Mouse (Mus musculus) kidney, adult 8-10 months (tissue): ENCODE results near the gene Cldn14.
A peak's percentile ranks its signal among the peaks of the same experiment; 100 is the strongest.

Source experiments
- DNase-seq, 2 experiments: peaks; one replicate each; pipeline ENCODE4 v3.0.0; 2022

The Cldn14 gene

DNA sequence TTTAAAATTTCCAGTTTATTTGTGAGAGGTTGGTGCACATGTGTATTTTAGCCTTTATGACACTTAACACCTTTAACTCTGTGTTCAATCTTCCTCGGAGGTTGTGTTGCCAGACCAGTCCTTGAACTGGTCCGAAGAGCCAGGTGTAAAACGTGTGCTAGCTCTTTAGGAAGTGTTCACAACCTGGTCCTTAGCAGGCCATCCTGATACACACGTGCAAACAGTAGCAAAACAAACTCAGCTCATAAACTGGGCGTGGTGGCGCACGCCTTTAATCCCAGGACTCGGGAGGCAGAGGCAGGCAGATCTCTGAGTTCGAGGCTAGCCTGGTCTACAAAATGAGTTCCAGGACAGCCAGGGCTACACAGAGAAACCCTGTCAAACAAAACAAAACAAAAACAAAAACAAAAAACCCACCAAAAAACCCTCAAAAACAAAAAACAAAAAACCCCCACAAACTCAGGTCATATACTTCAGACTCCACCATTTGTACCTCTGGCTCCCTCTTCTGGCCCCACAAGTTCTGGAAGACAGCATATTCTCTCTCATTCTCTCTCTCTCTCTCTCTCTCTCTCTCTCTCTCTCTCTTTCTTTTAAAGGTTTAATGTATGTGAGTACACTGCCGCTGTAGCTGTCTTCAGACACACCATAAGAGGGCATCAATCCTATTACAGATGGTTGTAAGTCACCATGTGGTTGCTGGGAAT, 65.7 kb downstream of the Cldn14 start:
- no peak for DNase-seq

DNA sequence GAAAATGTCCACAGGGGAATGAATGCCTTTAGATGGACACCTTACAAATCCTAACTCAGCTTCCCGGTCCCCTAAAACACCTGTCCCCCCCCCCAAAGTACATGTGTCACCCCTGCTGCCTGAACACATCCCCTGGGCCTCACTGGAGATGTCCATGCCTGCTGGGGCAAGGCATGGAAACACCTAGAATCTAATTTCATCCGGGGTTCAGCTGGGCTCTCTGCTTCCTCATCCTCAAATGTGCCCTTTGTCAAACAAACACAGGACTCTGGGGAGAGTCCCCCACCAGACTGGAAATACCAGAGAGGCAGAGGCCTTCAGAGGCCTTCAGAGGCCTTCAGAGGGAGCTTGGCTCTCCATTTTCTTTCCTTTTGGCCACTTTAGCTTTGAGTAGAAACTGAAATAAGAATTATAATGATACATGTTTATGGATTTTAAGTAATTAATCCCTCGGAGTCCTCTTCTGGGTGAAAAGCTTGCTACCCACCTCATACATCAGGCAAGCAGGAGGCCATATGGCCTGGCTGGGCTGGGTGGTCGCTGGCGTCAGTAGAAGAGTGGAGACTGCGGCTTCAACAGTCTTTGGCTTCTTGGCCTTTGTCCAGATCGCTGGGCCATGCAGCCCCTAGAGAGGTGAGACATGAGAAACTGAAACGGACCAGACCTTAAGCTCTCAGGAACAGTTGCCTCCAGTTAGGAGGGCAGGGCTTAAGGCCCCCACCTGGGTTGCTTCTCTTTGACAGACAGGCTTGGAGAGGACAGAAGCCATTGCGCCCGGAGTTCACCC, 66.7 kb downstream of the Cldn14 start:
- no peak for DNase-seq

DNA sequence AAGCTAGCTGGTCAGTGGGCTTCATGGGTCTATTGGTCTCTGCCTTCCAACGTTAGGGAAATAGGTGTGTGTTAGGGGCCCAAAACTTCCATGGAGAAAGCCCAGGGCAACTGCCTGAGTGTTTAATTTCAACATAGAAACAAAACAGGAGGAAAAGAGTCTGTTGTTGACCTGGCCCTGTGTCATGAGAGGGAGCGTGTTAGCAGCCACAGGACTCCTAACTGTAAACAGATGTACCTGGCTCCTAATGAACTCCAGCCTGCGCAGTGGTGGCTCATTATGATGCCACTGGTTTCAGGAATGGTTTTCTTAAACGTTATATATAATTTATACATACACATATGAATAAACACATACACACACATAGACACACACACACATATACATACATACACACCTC, 68.7 kb downstream of the Cldn14 start:
- no peak for DNase-seq

DNA sequence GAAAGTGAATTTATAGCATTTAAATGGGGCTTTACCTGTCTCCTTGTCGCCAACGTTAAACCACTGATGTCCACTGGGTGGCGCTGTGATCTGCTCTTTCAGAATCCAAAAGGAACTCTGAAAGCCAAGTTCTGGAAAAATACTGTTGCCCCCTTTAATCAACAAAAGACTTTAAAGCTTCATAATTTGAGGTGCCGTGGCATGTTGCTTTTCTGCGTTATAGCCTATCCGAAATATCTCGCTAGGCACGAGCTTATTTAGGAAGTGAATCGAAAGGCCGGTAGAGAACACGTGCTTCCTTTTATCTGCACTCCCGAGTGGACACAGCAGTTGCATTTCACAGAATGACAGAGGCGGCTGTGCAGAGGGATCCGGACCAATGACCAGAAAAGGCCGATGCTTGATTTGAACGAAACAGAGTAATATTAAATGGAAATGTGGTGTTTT, 70.2 kb downstream of the Cldn14 start:
- peak in 1 of 2 experiments; percentile 74 for DNase-seq

DNA sequence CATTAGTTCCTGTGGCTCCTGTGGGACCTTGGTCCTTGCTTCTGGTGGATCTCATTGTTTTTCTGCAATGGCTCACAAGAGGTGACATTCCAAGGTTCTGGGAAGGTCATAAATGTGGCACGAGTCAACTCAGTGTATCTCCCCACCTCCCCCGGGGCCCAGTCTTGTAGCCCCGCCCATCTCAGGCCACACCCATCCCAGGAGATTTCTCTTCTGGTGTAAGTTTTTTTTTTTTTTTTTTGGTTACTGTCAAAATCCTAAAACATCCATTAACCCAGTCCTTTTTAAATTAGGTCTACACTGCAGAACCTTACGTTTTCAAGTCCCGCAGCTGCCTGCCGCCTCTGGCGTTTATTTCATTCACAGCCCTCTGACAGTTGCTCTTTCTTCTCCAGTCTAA, 73.6 kb downstream of the Cldn14 start:
- no peak for DNase-seq

DNA sequence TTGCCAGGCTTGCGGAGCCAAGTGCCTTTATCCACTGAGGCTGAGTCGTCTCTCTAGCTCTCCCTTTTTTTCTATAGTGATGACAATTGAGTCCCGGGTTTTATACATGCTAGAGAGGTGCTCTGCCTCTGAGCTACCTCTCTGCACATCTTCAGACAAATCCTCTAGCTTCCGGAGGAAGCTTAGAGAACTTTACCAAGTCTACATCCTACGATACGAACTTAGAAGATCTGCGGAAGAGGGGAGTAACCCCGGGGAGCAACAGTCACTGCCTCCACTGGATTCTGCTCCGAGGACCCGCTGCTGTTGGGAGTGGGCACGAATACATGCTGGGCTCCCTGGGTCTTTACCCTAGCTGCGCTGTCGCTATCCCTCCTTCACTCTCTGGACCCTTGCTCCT, 74.0 kb downstream of the Cldn14 start:
- no peak for DNase-seq

DNA sequence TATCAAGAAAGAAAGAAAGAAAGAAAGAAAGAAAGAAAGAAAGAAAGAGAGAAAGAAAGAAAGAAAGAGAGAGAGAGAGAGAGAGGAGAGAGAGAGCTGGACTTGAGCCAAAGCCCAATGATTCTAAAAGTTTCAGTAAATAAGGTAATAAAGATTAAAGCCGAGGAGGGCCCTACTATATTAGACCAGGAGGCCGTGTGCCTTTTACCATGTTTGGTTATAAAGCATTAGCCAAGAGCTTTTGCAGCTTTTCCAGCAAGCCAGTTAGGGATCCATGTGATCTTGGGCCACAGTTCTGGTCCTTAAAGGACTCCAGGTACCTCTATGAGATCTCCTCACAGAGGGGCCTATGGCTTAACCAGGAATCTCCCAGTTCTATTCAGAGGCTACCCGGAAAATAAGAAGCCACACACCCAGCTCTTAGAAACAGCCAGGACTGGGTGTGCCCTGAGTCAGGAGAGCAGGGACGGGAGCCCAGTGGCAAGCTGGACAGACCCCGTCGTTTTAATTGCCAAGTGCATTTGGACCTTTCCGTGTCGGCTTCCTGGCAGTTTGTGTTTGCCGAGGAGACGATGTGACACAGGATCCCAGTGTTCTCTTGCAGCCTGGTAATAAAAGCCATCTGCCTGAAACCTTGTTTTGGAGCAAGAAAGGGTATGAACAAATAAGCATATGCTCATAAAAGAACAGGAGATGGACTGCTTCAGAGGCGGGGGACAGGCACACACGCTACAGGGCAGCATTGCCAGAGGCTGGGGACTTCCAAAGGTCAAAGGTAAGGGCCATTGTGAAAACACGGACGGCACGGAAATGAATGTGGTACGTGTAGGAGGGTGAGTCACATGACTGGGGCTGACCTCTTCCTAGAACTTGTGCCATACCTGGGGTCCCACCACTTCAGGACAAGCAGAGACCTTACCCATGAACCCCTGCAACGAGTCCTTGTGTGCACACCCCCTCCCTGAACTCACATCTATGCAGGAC, 76.2 kb downstream of the Cldn14 start:
- DNase-seq: no peak

DNA sequence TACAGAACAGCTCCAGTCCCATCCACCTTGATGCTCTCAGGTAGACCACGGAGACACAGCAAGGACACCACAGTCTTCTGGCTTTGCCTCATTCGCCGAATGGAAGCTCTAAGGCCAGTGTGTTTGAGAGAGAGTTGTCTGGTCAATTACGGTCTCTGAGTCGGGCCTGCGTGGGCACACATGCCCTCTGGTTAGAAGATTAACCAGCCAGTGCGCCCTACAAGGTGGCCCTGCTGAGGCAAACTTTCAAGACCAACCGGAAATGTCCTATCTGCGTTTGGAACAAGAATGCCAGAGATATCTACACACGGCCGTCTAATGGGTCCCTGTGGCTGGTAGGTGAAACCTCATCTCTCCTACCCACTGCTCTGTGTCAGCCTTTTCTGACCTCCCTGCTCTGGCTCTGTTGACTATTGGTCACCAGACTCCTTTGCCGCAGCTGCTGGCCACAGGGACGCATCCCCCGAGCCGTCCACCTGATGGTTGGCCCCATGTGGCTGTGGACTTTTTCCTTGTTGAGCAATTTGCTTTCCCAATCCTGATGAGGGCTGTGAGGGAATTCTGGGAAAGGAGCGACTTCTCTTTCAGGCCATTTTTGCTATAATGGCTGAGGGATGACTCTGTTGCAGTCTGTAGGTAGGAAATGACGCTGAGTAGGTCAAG, 79.1 kb downstream of the Cldn14 start:
- DNase-seq: no peak

DNA sequence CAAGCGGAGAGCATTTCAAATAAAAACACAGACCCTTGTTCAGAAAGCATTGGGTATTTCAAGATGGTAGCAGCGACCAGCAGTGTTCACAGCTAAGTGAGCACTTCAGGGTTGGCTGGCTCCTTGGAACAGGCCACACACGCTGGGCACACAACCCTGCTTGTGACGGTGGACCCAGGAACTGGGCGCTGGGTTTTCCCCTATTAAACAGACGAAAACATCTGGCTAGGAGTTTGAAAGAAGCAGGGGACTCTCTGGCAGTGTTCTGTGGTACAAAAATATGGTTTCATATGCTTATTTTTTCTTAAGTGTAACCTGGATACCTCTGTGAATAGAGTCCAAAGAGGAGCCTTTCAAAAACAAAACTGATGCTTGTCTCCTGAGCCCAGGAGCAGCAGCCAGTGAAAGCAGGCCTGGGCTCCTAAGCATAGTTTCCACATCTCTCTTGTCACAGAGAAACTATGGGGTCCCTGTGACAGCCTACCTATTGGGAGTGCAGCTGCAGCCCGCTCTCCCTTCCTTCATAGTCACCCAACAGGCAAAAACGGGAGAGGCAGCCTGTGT, 82.9 kb downstream of the Cldn14 start:
- no peak for DNase-seq

DNA sequence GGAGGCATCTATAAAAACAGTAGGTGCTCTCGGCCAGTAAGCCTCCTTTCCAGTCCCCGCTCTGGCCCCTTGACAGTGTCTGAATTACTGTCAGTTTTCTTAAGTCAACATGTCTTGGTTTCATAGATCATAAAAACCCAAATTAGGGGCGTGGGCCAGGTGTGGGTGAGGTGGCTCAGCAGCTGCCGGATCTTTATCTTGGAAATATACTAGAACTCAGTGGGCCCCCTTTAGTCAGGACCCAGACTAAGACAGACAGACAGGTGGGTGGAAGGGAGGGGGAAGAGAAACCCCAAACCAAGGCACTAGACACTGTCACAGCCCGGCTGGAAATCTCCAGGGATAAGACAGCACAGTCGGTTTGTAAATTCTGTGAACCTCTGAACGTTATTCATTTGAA, 84.8 kb downstream of the Cldn14 start:
- DNase-seq: no peak

DNA sequence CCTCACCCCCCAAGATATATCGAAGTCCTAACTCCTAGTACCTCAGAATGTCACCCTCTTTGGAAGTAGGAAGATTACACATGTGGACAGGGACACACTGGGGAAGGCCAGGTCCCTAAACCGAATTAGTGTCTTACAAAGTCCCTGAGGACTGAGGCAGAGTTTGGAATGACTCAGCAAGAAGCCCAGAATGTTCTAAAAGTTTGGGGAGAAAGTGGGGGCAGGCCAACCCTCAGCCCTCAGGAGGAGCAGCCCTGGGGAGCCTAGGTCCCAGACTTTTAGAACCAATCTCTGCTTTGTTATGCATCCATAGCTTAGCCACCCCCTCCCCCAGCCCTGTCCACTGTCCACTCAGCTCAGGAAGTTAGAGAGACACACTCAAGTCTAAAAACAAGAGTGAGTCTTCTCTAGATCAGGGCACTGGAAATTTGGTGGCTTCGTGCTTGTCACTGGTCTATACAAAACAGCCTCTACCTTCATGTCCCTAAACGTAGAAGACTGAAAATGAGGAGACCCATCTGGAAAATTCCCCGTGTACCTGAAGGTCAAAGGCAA, 85.7 kb downstream of the Cldn14 start:
- no peak for DNase-seq

DNA sequence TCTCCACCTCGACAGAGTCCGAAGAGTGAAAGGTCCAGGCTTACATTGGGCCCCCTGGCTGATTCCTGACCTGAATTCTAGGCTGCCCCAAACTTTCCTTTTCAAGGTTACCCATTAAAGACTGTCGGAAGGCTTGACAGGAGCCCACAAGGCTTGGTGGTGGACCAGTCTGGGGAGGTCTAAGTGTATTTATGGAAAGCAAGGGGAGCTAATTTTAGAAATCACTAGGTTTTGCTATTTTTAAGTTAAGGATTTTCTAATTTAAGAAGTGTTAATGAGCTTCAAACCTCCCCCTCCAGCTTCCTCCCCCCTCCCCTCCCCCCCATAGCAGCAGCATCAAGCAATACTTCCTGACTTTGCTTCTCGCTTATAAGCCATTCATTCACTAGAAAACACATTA, 88.0 kb downstream of the Cldn14 start:
- no peak for DNase-seq

DNA sequence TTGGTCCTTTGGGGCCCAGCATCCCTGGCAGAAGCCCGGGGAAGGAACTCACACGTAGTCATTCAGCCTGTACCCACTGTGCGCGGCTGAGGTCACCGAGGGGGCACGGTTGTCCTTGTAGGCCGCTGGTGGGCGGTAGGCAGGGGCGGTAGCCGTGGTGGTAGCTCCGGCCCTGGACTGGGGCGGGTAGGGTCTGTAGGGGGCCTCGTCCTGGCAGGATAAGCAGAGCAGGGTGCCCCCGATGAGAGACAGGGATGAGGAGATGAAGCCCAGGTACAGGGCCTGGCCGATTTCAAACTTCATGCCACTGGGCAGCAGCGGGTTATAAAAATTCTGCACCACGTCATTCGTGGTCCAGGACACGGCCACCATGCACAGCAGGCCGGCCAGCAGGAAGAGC, 89.4 kb downstream of the Cldn14 start:
- DNase-seq: no peak

DNA sequence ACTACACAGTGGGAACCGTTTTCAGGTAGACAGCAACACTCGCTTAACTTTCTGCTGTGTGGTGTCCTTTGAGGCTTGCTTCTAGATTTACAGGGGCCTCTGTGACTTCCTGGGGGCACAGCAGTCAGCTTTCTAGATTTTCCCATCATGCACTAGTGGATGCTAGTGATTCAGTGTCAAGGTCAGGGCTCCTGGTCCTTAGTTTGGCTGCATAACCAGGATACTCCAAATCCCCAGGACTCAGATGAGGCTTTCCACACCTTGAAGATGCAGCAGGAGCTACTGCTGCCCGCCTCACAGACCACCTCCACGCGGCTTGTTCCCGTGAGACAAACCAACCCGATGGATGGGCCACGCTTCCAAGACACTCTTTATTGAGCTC, 90.0 kb downstream of the Cldn14 start:
- no peak for DNase-seq

DNA sequence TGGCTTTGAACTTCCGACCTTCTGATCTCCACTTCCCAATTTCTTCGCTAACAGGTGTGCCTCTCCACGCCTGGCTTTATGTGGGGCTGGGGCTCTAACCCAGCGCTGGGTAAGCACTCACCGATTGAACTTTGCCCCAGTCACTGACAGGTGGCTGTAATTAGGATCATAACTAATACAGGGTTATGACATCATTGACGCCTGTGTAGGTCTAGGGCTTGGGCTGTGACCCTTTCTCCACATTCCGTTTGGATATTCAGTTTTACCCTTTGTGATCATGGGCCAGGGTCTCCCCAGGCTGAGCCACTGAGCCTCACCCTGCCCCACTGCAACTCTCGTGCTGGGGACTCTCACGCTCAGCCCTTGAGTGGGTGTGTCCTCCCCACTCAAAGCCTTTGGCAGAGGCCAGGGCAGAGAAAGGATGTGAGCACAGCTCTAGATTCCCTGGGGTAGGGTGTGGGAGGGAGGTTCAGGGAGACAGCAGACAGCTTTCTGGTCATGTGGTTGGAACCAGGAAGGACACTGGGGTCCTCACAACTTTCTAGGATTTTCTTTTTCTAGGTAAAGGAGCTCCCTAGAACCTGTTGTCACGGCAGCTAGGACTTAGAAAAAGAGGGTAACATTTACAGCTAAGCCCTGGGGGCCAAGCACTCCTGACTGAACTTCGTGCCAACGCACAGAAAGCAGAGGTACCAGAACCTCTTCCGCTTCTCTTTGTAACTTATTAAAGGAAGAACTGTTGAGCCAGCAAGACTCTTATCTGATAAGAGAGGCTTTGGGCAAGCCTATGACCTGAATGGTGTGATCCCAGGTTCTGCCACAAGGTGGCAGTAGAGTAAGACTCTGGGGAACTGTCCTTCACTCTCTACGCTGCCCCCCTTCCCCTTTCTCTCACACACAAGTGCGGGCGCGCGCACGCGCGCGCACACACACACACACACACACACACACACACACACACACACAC, 90.6 kb downstream of the Cldn14 start:
- DNase-seq: peak; percentile 72 to 87

DNA sequence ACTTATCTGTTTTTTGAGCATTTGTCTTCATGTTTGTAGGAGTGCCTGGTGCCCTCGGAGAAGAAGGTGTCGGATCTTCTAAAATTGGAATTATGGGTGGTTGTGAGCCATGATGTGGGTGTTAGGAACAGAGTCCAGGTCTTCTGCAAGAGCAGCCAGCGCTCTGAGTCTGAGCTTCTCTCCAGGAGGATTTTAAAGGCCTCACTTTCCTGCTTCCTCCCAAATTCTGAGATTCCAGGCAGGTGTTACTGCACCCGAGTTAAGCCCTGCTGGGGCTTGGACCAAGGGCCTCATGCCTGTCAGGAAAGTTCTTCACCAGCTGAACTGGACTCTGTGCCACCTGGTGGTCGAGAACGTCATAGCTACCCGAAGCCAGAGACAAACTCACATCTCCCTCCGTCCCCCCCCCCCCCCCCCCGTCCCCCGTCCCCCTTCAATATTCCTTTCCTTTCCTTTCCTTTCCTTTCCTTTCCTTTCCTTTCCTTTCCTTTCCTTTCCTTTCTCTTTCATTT, 93.2 kb downstream of the Cldn14 start:
- DNase-seq: peak in 1 of 2 experiments; percentile 72

DNA sequence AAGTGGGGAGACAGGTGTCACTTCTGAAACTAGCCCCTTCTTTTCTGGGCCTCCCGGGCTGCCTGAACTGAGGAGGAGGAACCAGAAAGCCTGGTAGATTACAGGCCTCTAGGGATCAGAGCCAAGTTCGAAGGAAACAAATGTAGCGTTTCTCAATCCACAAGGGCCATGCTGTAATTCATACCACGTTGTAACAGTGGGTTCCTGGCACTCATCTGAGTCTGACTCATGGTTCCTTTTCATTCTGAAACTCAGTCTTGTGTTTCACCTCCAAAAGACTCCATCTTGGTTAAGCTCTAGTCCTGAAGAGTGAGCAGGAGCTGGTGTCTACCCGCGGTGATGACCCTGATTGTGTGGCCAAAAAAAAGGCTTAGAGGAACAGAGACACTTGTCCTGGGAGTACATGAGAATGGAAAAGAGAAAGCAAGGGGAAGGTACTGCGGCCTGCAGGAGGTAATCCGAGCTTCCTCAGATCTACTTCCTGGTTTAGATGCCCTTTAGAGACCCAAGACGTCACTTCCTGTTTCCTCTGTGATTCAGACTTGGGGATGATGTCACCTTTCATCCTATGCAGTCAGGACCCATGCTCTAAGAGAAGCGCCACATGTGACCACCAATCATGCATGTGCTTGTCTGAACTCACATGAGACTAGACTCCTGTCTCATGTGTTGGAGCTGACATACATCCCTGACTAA, 94.6 kb downstream of the Cldn14 start:
- no peak for DNase-seq

DNA sequence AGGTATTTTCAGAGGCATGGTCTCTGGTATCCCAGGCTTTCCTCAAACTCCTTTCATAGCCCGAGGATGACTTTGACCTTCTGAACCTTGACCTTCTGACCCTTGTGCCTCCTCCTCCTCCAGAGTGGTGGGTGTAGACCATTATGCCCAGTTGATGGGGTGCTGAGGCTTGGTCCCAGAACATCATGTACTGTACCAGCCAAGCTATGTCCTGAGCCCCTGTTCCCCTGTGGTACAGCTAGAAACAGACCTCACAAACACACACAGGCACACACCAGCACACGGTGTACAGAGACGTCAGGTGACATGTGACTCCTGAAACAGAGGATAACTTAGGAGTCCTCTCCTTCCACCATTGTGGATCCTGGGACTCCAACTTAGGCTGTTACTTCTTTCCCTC, 95.8 kb downstream of the Cldn14 start:
- DNase-seq: no peak

DNA sequence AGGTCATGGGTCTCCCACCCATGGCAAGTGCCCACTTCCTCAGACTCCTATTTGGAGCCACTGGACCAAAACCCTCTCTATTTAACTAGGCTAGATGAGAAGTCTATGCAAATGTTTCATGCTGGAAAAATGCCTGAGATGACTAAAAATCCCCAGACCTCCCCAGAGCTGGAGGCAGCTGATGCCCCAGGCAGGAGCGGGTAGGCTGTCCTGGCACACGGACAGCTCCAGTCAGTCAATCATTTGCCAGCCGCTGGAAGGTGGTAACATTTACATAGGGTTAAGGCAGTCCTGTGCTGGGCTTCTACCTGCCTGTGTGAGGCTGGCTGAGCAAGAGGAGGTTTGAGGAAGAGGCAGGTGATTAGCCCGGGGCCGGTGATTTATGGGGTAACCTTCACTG, 96.5 kb downstream of the Cldn14 start:
- DNase-seq: peak; percentile 82 to 89
